Mouse (Mus musculus): ENCODE measurements at regions not wholly inside any gene's neighbourhood (a gene's known extent, or its start where the extent isn't known, plus 50 kb on each side); places are given as distances from the start of the nearest gene placed in this dataset.

GRCm38 (mm10) chr13:116528289-116528688, 218.8 kb upstream of the Isl1 start:
- Histone ChIP-seq H3K4me1 (ENCODE audit: control insufficient read depth, insufficient read depth, low read length) (no peaks in the 10 kb centered on the region; the same call in 1 of the 2 replicates), H3K27me3 (ENCODE audit: control insufficient read depth, insufficient read depth, low read length) (no peaks in the 10 kb centered on the region), H3K4me3 (replicated peaks; ENCODE audit: insufficient read depth, low read depth, low read length) (no peak overlapping the region), H3K27ac (ENCODE audit: insufficient read depth, low read length) (no peak overlapping the region)
- no peak for DNase-seq
- TF ChIP-seq CTCF (IDR thresholded peaks at IDR 0.05; ENCODE audit: borderline replicate concordance, insufficient read depth, low read depth, low read length) (no peak), POLR2A (IDR thresholded peaks at IDR 0.05; ENCODE audit: borderline replicate concordance, insufficient read depth, low read length) (no peak)
- 90% methylated on average over 1 of the region's 1 CpGs for WGBS

GRCm38 (mm10) chr13:116527037-116527436, 217.5 kb upstream of the Isl1 start:
- WGBS, result 68% methylated on average over 7 of the region's 7 CpGs
- Histone ChIP-seq H3K4me3 (replicated peaks; ENCODE audit: insufficient read depth, low read depth, low read length) (no peak overlapping the region), H3K27me3 (ENCODE audit: control insufficient read depth, insufficient read depth, low read length) (no peaks in the 10 kb centered on the region)

GRCm38 (mm10) chr13:116523713-116524303, 214.3 kb upstream of the Isl1 start:
- Histone ChIP-seq H3K4me1 (ENCODE audit: control insufficient read depth, insufficient read depth, low read length) (no peaks in the 10 kb centered on the region; the same call in 1 of the 2 replicates), H3K27ac (ENCODE audit: insufficient read depth, low read length) (no peak overlapping the region), H3K27me3 (ENCODE audit: control insufficient read depth, insufficient read depth, low read length) (no peaks in the 10 kb centered on the region), H3K4me3 (replicated peaks; ENCODE audit: insufficient read depth, low read depth, low read length) (no peak overlapping the region)
- DNase-seq, result no peak
- no peak for TF ChIP-seq POLR2A (IDR thresholded peaks at IDR 0.05; ENCODE audit: borderline replicate concordance, insufficient read depth, low read length)
- TF ChIP-seq CTCF (IDR thresholded peaks at IDR 0.05; ENCODE audit: borderline replicate concordance, insufficient read depth, low read depth, low read length), result no peak
- 12% methylated on average over 8 of the region's 8 CpGs for WGBS

More at GRCm38 (mm10) chr13:116527037-116527436, 217.5 kb upstream of the Isl1 start:
- no peak overlapping the region for H3K27ac ChIP-seq (ENCODE audit: insufficient read depth, low read length)
- DNase-seq, result no peak
- TF ChIP-seq POLR2A (IDR thresholded peaks at IDR 0.05; ENCODE audit: borderline replicate concordance, insufficient read depth, low read length), result no peak
- TF ChIP-seq CTCF (IDR thresholded peaks at IDR 0.05; ENCODE audit: borderline replicate concordance, insufficient read depth, low read depth, low read length), result no peak
- no peaks in the 10 kb centered on the region; the same call in 1 of the 2 replicates for H3K4me1 ChIP-seq (ENCODE audit: control insufficient read depth, insufficient read depth, low read length)

GRCm38 (mm10) chr13:116514640-116515311, 205.3 kb upstream of the Isl1 start:
- DNase-seq, result no peak

GRCm38 (mm10) chr13:116514256-116514639, 204.8 kb upstream of the Isl1 start:
- H3K4me3 ChIP-seq (replicated peaks; ENCODE audit: insufficient read depth, low read depth, low read length), result no peak overlapping the region
- no peak overlapping the region for H3K27ac ChIP-seq (ENCODE audit: insufficient read depth, low read length)
- H3K4me1 ChIP-seq (ENCODE audit: control insufficient read depth, insufficient read depth, low read length), result no peaks in the 10 kb centered on the region
- DNase-seq, result no peak
- 47% methylated on average over 7 of the region's 7 CpGs for WGBS
- TF ChIP-seq POLR2A (IDR thresholded peaks at IDR 0.05; ENCODE audit: borderline replicate concordance, insufficient read depth, low read length) (no peak), CTCF (IDR thresholded peaks at IDR 0.05; ENCODE audit: borderline replicate concordance, insufficient read depth, low read depth, low read length) (no peak)
- H3K27me3 ChIP-seq (ENCODE audit: control insufficient read depth, insufficient read depth, low read length), result no peaks in the 10 kb centered on the region

More at GRCm38 (mm10) chr13:116514640-116515311, 205.3 kb upstream of the Isl1 start:
- no peak overlapping the region for H3K4me3 ChIP-seq (replicated peaks; ENCODE audit: insufficient read depth, low read depth, low read length)
- TF ChIP-seq CTCF (IDR thresholded peaks at IDR 0.05; ENCODE audit: borderline replicate concordance, insufficient read depth, low read depth, low read length), result no peak
- 6% methylated on average over 13 of the region's 13 CpGs for WGBS
- no peak overlapping the region for H3K27ac ChIP-seq (ENCODE audit: insufficient read depth, low read length)
- no peaks in the 10 kb centered on the region for H3K4me1 ChIP-seq (ENCODE audit: control insufficient read depth, insufficient read depth, low read length)
- no peaks in the 10 kb centered on the region for H3K27me3 ChIP-seq (ENCODE audit: control insufficient read depth, insufficient read depth, low read length)

- no peaks in the 10 kb centered on the region for H3K4me1 ChIP-seq (ENCODE audit: control insufficient read depth, insufficient read depth, low read length)
- no peak for DNase-seq
- WGBS, result 74% methylated on average over 4 of the region's 4 CpGs
- no peak overlapping the region for H3K4me3 ChIP-seq (replicated peaks; ENCODE audit: insufficient read depth, low read depth, low read length)
- no peaks in the 10 kb centered on the region for H3K27me3 ChIP-seq (ENCODE audit: control insufficient read depth, insufficient read depth, low read length)
- H3K27ac ChIP-seq (ENCODE audit: insufficient read depth, low read length), result no peak overlapping the region
- TF ChIP-seq CTCF (IDR thresholded peaks at IDR 0.05; ENCODE audit: borderline replicate concordance, insufficient read depth, low read depth, low read length), result no peak
- TF ChIP-seq POLR2A (IDR thresholded peaks at IDR 0.05; ENCODE audit: borderline replicate concordance, insufficient read depth, low read length), result no peak
These were observed 202.9 kb upstream of the Isl1 start for GRCm38 (mm10) chr13:116512398-116512797.

- TF ChIP-seq POLR2A (IDR thresholded peaks at IDR 0.05; ENCODE audit: borderline replicate concordance, insufficient read depth, low read length) (no peak), CTCF (IDR thresholded peaks at IDR 0.05; ENCODE audit: borderline replicate concordance, insufficient read depth, low read depth, low read length) (no peak)
- no peak for DNase-seq
- 87% methylated on average over 7 of the region's 7 CpGs for WGBS
These were observed 198.8 kb upstream of the Isl1 start for GRCm38 (mm10) chr13:116508213-116508811.

More at GRCm38 (mm10) chr13:116508213-116508811, 198.8 kb upstream of the Isl1 start:
- Histone ChIP-seq H3K4me1 (ENCODE audit: control insufficient read depth, insufficient read depth, low read length) (no peaks in the 10 kb centered on the region), H3K4me3 (replicated peaks; ENCODE audit: insufficient read depth, low read depth, low read length) (no peak overlapping the region), H3K27ac (ENCODE audit: insufficient read depth, low read length) (no peak overlapping the region), H3K27me3 (ENCODE audit: control insufficient read depth, insufficient read depth, low read length) (no peaks in the 10 kb centered on the region)
